Mouse (Mus musculus) C2C12 (cell line): ENCODE data around the gene Tpo.

Experiments
- CTCF ChIP-seq: IDR thresholded peaks from one replicate; pipeline ENCODE4 v1.5.1; 2011; ENCODE audit not compliant: control insufficient read depth, insufficient read depth, insufficient read length
- MAX ChIP-seq: IDR thresholded peaks from one replicate; pipeline ENCODE4 v1.6.1; 2011; ENCODE audit warnings: mild to moderate bottlenecking, control low read depth
- MYOD1 ChIP-seq: IDR thresholded peaks from one replicate; pipeline ENCODE4 v1.6.1; 2011; ENCODE audit warnings: low read depth; ENCODE audit not compliant: control insufficient read depth, insufficient read length

- TF ChIP-seq CTCF (no peak), MAX (peak; percentile 3), MYOD1 (no peak)
Measured at GRCm38 (mm10) chr12:30036569-30037055, 95.8 kb downstream of the Tpo start.
